Mouse (Mus musculus): ENCODE results near the gene Lurap1. TPM values are rescaled to one million over a fixed set of nuclear protein-coding genes. Genes with fewer than 3 reads are reported as not detected.

The Lurap1 gene
- polyA plus RNA-seq, 1 experiment from 2014 or later: 2.4 TPM

- Histone ChIP-seq H3K27me3 (ENCODE audit: control insufficient read depth, insufficient read depth, low read length) (no peaks in the 10 kb centered on the region), H3K9me3 (ENCODE audit: control insufficient read depth, low read length) (no peaks in the 10 kb centered on the region), H3K4me1 (ENCODE audit: control insufficient read depth, insufficient read depth, low read length) (0 out of 2 replicates have a peak, but pooled peaks cover 4% of the 10 kb centered on the region), H3K4me2 (ENCODE audit: low read depth, severe bottlenecking) (peak overlapping the region; percentile 46), H3K36me3 (ENCODE audit: control insufficient read depth, insufficient read depth, low read length) (peaks cover 27% of the 10 kb centered on the region), H3K27ac (replicated peaks; ENCODE audit: low read depth, low read length) (no peak overlapping the region; the same call in 1 of the 2 replicates), H3K9ac (ENCODE audit: low read length) (peak overlapping the region; percentile 95), H3K4me3 (ENCODE audit: low read depth, low read length) (peak overlapping the region; percentile 70)
- DNase-seq (ENCODE audit: low spot score): no peak
- peak; percentile 27; the same call in 1 of the 2 replicates for ATAC-seq (ENCODE audit: insufficient number of reproducible peaks, low FRiP score, low TSS enrichment, low read depth)
- WGBS: 22% methylated on average over 4 of the region's 4 CpGs
Measured at GRCm38 (mm10) chr4:116150862-116151221, 296 bp downstream of the Lurap1 start.

DNA sequence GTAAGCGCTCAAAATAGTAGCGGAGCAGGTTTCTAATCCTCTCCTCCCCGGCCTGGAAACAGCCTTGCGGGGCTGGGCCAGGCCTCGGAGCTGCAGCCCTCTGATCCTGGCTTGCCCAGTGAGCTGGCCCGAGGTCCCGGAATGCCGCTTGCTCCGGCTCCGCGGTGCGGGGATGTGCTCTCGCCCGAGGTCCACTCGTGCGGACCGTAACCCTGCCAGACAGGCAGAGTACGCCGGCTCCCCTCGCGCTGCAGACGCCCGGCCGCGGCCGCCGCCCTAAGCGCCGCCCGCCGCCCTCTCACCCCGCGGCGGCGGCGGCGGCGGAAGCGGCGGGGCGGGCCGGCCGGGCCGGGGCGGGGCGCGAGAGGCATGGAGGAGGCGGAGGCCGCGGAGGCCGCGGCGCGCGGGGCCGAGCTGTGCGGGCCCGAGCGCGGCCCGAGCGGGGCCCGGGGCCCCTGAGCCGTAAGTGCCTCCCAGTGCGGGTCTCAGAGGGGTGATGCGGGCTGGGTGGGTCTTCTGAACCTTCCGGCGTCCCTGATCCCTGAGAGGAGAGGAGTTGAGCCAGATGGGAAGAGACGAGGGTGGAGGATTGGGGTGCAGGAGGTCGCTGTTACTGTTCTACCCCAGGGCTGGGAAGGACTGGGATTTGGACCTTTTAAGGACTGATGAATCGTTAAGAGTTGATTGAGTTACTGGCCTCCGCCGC, 829 bp downstream of the Lurap1 start:
- under 1% methylated on average over 59 of the region's 73 CpGs for WGBS
- DNase-seq (ENCODE audit: low spot score): peak; percentile 76
- peak; percentile 87 for ATAC-seq (ENCODE audit: insufficient number of reproducible peaks, low FRiP score, low TSS enrichment, low read depth)

DNA sequence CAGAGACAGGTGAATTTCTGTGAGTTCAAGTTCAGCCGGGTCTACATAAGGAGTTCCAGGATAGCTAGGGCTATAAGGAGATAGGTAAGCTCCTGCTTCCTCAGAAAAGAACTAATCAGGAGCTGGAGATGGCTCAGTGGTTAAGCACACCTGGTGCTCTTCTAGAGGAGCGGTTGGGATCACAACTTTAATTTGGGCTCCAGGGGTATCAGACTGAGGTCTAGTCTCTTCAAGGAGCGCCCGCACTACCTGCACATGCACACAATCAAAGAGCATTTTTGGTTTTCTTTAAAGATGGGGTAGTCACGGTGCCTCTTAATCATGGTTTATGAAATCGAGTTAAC, 1.4 kb downstream of the Lurap1 start:
- Histone ChIP-seq H3K9me3 (ENCODE audit: control insufficient read depth, low read length) (no peaks in the 10 kb centered on the region), H3K27me3 (ENCODE audit: control insufficient read depth, insufficient read depth, low read length) (no peaks in the 10 kb centered on the region), H3K4me1 (ENCODE audit: control insufficient read depth, insufficient read depth, low read length) (0 out of 2 replicates have a peak, but pooled peaks cover 4% of the 10 kb centered on the region), H3K4me3 (ENCODE audit: low read depth, low read length) (peak overlapping the region; percentile 70), H3K36me3 (ENCODE audit: control insufficient read depth, insufficient read depth, low read length) (peaks cover 20% of the 10 kb centered on the region), H3K27ac (replicated peaks; ENCODE audit: low read depth, low read length) (peak overlapping the region; percentile 81), H3K9ac (ENCODE audit: low read length) (peak overlapping the region; percentile 95), H3K4me2 (ENCODE audit: low read depth, severe bottlenecking) (peak overlapping the region; percentile 46)
- 20% methylated on average over 6 of the region's 6 CpGs for WGBS
- no peak for DNase-seq (ENCODE audit: low spot score)
- ATAC-seq (ENCODE audit: insufficient number of reproducible peaks, low FRiP score, low TSS enrichment, low read depth): no peak; the same call in 1 of the 2 replicates

More for the DNA sequence above, 829 bp downstream of the Lurap1 start:
- Histone ChIP-seq H3K9me3 (ENCODE audit: control insufficient read depth, low read length) (no peaks in the 10 kb centered on the region), H3K36me3 (ENCODE audit: control insufficient read depth, insufficient read depth, low read length) (peaks cover 23% of the 10 kb centered on the region), H3K27me3 (ENCODE audit: control insufficient read depth, insufficient read depth, low read length) (no peaks in the 10 kb centered on the region), H3K27ac (replicated peaks; ENCODE audit: low read depth, low read length) (peak overlapping the region; percentile 81), H3K4me3 (ENCODE audit: low read depth, low read length) (peak overlapping the region; percentile 70), H3K4me2 (ENCODE audit: low read depth, severe bottlenecking) (peak overlapping the region; percentile 46), H3K9ac (ENCODE audit: low read length) (peak overlapping the region; percentile 95), H3K4me1 (ENCODE audit: control insufficient read depth, insufficient read depth, low read length) (0 out of 2 replicates have a peak, but pooled peaks cover 4% of the 10 kb centered on the region)

- Histone ChIP-seq H3K9me3 (ENCODE audit: control insufficient read depth, low read length) (no peaks in the 10 kb centered on the region), H3K9ac (ENCODE audit: low read length) (peak overlapping the region; percentile 77), H3K36me3 (ENCODE audit: control insufficient read depth, insufficient read depth, low read length) (no peaks in the 10 kb centered on the region), H3K4me1 (ENCODE audit: control insufficient read depth, insufficient read depth, low read length) (peaks cover 9% of the 10 kb centered on the region; the same call in 1 of the 2 replicates), H3K4me3 (ENCODE audit: low read depth, low read length) (peak overlapping the region; percentile 69), H3K27ac (replicated peaks; ENCODE audit: low read depth, low read length) (no peak overlapping the region), H3K4me2 (ENCODE audit: low read depth, severe bottlenecking) (peak overlapping the region; percentile 96), H3K27me3 (ENCODE audit: control insufficient read depth, insufficient read depth, low read length) (peaks cover 7% of the 10 kb centered on the region; the same call in 1 of the 2 replicates)
- DNase-seq (ENCODE audit: low spot score) (peak; percentile 79), ATAC-seq (ENCODE audit: insufficient number of reproducible peaks, low FRiP score, low TSS enrichment, low read depth) (peak; percentile 63)
- under 1% methylated on average over 47 of the region's 47 CpGs for WGBS
Measured at GRCm38 (mm10) chr4:116143891-116144717, 7.0 kb downstream of the Lurap1 start.

DNA sequence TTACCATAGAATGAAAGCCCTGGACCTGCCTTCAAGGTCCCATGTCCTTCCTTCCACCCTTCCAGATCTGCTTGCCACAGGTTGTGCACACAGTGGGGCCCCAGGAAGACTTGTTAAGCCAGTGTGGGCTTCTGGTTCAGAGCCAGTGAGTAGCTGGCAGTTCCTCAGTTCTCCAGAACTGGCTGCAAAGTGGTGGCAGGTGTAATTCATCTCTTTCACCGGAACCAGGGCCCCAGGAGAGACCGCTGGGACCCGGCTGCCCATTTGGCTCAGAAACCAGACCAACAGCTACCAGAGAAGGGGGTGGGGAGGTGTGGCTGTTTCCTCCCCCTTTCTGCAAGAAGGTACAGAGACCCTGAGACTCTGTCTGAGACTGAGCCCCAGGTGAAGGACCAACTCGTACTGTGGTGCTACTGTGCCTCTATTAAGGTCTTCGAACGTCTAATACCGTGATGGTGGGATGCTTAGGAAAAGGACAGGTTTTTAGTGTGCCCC, 7.8 kb downstream of the Lurap1 start:
- H3K9ac ChIP-seq (ENCODE audit: low read length): no peak overlapping the region
- 5% methylated on average over 7 of the region's 7 CpGs for WGBS
- no peak for ATAC-seq (ENCODE audit: insufficient number of reproducible peaks, low FRiP score, low TSS enrichment, low read depth)

GRCm38 (mm10) chr4:116142269-116142668, 8.9 kb downstream of the Lurap1 start:
- DNase-seq (ENCODE audit: low spot score): no peak
- Histone ChIP-seq H3K4me2 (ENCODE audit: low read depth, severe bottlenecking) (no peak overlapping the region), H3K27ac (replicated peaks; ENCODE audit: low read depth, low read length) (no peak overlapping the region), H3K9ac (ENCODE audit: low read length) (no peak overlapping the region), H3K4me3 (ENCODE audit: low read depth, low read length) (no peak overlapping the region), H3K4me1 (ENCODE audit: control insufficient read depth, insufficient read depth, low read length) (peaks cover 9% of the 10 kb centered on the region; the same call in 1 of the 2 replicates), H3K9me3 (ENCODE audit: control insufficient read depth, low read length) (no peaks in the 10 kb centered on the region), H3K27me3 (ENCODE audit: control insufficient read depth, insufficient read depth, low read length) (peaks cover 7% of the 10 kb centered on the region; the same call in 1 of the 2 replicates), H3K36me3 (ENCODE audit: control insufficient read depth, insufficient read depth, low read length) (no peaks in the 10 kb centered on the region)
- no peak for ATAC-seq (ENCODE audit: insufficient number of reproducible peaks, low FRiP score, low TSS enrichment, low read depth)
- WGBS: 88% methylated on average over 7 of the region's 7 CpGs

More for the DNA sequence above, 7.8 kb downstream of the Lurap1 start:
- Histone ChIP-seq H3K27me3 (ENCODE audit: control insufficient read depth, insufficient read depth, low read length) (peaks cover 7% of the 10 kb centered on the region; the same call in 1 of the 2 replicates), H3K27ac (replicated peaks; ENCODE audit: low read depth, low read length) (no peak overlapping the region), H3K9me3 (ENCODE audit: control insufficient read depth, low read length) (no peaks in the 10 kb centered on the region), H3K4me3 (ENCODE audit: low read depth, low read length) (peak overlapping the region; percentile 69), H3K4me2 (ENCODE audit: low read depth, severe bottlenecking) (peak overlapping the region; percentile 96), H3K36me3 (ENCODE audit: control insufficient read depth, insufficient read depth, low read length) (no peaks in the 10 kb centered on the region), H3K4me1 (ENCODE audit: control insufficient read depth, insufficient read depth, low read length) (peaks cover 9% of the 10 kb centered on the region; the same call in 1 of the 2 replicates)
- DNase-seq (ENCODE audit: low spot score): no peak

- Histone ChIP-seq H3K36me3 (ENCODE audit: control insufficient read depth, insufficient read depth, low read length) (no peaks in the 10 kb centered on the region), H3K4me3 (ENCODE audit: low read depth, low read length) (no peak overlapping the region), H3K27me3 (ENCODE audit: control insufficient read depth, insufficient read depth, low read length) (peaks cover 7% of the 10 kb centered on the region; the same call in 1 of the 2 replicates), H3K9me3 (ENCODE audit: control insufficient read depth, low read length) (no peaks in the 10 kb centered on the region), H3K4me2 (ENCODE audit: low read depth, severe bottlenecking) (no peak overlapping the region), H3K27ac (replicated peaks; ENCODE audit: low read depth, low read length) (no peak overlapping the region), H3K9ac (ENCODE audit: low read length) (no peak overlapping the region), H3K4me1 (ENCODE audit: control insufficient read depth, insufficient read depth, low read length) (peaks cover 9% of the 10 kb centered on the region; the same call in 1 of the 2 replicates)
- WGBS: 73% methylated on average over 1 of the region's 1 CpGs
- ATAC-seq (ENCODE audit: insufficient number of reproducible peaks, low FRiP score, low TSS enrichment, low read depth) (no peak), DNase-seq (ENCODE audit: low spot score) (no peak)
Measured at GRCm38 (mm10) chr4:116141736-116142135, 9.4 kb downstream of the Lurap1 start.

All from limb, embryonic 11.5 days (tissue).